Mouse (Mus musculus): Measurements from ENCODE around the gene Haus2. TPM values are rescaled to one million over a fixed set of nuclear protein-coding genes. Genes with fewer than 3 reads are reported as not detected.

Gene Haus2
- 1.2 and 2.0 TPM in 2 replicates for polyA plus RNA-seq (2012; rRNA removed)

GRCm38 (mm10) chr2:120608830-120609723 lies at the start of gene Haus2, which contains the start of gene Lrrc57:
Gene Haus2 (plus strand): TSS chr2:120609383.
Gene Lrrc57 (minus strand): TSS chr2:120609520.

GRCm38 (mm10) chr2:120563235-120563990 lies 45.8 kb upstream of the Haus2 start, which contains the start of gene Zfp106:
Gene Zfp106 (minus strand): TSS chr2:120563843.

DNA sequence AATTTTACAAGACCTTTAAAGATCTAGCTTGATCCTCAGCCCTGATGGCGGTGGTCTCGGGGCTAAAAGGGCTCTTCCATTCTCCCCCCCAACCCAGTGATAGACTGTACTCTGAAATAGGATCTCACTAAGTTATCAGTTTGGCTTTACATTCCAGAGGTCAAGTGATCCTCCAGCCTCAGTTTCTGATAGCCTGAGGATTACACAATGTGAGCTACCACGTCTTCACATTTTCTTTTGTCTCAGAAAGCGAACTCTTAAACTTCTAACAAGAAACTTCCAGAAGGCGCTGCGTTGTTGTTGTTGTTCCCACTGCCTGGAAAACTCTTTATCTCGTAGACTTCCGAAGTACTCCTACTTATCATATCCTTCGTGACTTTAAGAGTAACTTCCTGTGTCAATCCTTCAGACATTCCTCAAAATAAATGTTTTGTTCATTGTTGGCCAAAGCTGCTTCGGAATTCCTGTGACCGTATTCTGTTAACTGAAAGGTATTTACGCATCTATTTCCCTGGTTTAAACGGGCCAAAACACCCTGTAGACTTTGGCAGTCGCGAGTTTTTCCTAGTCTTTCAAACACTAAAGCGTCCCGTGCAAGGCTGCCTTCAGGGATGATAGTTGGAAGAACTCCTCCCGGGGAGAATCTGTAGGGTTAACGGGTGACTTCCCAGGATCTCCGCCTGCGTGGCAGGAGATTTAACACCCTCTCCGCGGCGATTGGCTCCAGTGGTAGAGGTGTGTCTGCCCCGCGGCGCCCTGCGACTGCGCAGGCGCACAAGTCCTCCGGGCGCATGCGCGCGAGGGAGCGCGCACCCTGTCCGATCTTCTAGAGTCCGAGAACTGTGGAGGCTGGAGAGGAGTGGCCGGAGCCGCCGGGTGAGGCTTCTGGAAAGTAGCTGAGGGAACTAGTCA lies 42.0 kb upstream of the Haus2 start, which contains the start of gene Snap23:
Snap23 (plus strand) TSS at position 786 of the 912 bp plus-strand sequence.

DNA sequence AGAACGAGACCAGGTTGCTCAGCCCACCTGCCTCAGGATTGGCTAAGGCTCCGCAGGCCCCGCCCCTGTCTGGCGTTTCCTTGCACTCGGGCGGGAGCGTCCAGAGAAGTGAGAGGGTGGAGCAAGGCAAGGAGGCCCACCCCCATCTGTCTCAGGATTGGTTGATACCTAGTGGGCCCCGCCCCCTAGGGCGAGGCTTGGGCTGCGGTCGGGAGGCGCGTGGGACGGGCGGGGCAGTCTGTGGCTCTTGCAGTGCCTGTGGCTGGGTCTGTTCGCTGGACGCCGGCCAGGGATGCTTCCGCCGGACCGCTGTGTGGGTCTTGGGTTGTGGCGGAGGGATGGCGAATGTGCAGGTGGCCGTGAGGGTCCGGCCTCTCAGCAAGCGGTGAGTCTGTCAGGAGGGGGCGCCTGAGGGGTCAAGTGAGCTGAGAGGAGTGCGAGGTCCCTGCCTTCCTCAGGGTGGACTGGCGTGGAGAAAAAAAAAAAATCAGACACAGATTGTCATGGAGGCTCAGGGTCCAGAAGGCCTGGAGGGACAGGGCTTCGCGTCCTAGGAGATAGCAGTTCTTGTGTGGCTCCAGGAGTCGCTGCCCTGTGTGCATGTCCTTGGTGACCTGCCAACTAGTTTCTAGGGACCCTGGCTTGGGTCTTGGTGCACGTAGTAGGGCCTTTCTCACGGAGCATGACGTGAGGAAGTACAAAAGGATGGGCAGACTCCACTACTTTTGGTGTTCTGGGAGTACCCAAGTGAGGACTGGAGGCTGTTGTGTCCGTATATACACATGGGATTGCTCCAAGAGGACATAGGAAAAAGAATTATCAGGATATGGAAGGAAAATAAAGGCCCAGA lies 19.9 kb downstream of the Haus2 start, which contains the start of gene Stard9:
Stard9 (plus strand) TSS at position 236 of the 850 bp plus-strand sequence.

Other genes with a start within 250 kb of the Haus2 start
- 13.1 and 21.0 TPM in 2 replicates for gene Ganc, start 205.5 kb upstream of the Haus2 start, polyA plus RNA-seq (2012; rRNA removed)
- gene Tmem87a, start 205.3 kb upstream of the Haus2 start, polyA plus RNA-seq (2012; rRNA removed), result 6.2 and 6.8 TPM in 2 replicates
- gene Capn3, start 153.4 kb upstream of the Haus2 start, polyA plus RNA-seq (2012; rRNA removed), result 0.54 and 1.1 TPM in 2 replicates
- gene Zfp106, start 45.5 kb upstream of the Haus2 start, polyA plus RNA-seq (2012; rRNA removed), result 67.2 and 77.0 TPM in 2 replicates
- gene Snap23, start 41.7 kb upstream of the Haus2 start, polyA plus RNA-seq (2012; rRNA removed), result 3.7 and 4.5 TPM in 2 replicates
- gene Lrrc57, start 137 bp downstream of the Haus2 start, polyA plus RNA-seq (2012; rRNA removed), result 5.5 and 11.4 TPM in 2 replicates
- 11.9 and 14.4 TPM in 2 replicates for gene Stard9, start 19.7 kb downstream of the Haus2 start, polyA plus RNA-seq (2012; rRNA removed)
- gene Cdan1, start 240.7 kb downstream of the Haus2 start, polyA plus RNA-seq (2012; rRNA removed), result 38.8 and 53.5 TPM in 2 replicates
- 4.9 and 5.1 TPM in 2 replicates for gene Ttbk2, start 241.2 kb downstream of the Haus2 start, polyA plus RNA-seq (2012; rRNA removed)

Data from ovary, adult 2 months (tissue).